Mouse (Mus musculus) thymus, postnatal 14 days (tissue): ENCODE measurements at regions not wholly inside any gene's neighbourhood (a gene's known extent, or its start where the extent isn't known, plus 50 kb on each side); places are given as distances from the start of the nearest gene placed in this dataset.
"Not testable (repeated sequence)": the region's sequence is repeated elsewhere in the genome, so short reads cannot be mapped to it uniquely, and the experiment has no call there.

Experiments
- DNase-seq: peaks from one replicate; pipeline ENCODE4 v3.0.0; 2021

- DNase-seq, result no peak
Observed at GRCm38 (mm10) chr4:105844675-105845466, 55.2 kb downstream of the Gm12728 start.

- not testable (repeated sequence) for DNase-seq
Observed at GRCm38 (mm10) chr4:105845998-105846989, 56.6 kb downstream of the Gm12728 start.

GRCm38 (mm10) chr4:105853086-105853485 lies 63.4 kb downstream of the Gm12728 start:
- DNase-seq, result no peak

GRCm38 (mm10) chr4:105859052-105859864 lies 69.6 kb downstream of the Gm12728 start:
- DNase-seq, result no peak

GRCm38 (mm10) chr4:105860930-105861653 lies 71.4 kb downstream of the Gm12728 start:
- no peak for DNase-seq

- no peak for DNase-seq
Observed at GRCm38 (mm10) chr4:105861654-105862037, 72.0 kb downstream of the Gm12728 start.

GRCm38 (mm10) chr4:105870512-105870911 lies 80.8 kb downstream of the Gm12728 start:
- DNase-seq, result no peak

- DNase-seq, result no peak
Observed at GRCm38 (mm10) chr4:105877246-105877645, 87.6 kb downstream of the Gm12728 start.

GRCm38 (mm10) chr4:105879891-105880290 lies 90.2 kb downstream of the Gm12728 start:
- no peak for DNase-seq

- DNase-seq, result no peak
Observed at GRCm38 (mm10) chr4:105884791-105885190, 95.1 kb downstream of the Gm12728 start.

- no peak for DNase-seq
Observed at GRCm38 (mm10) chr4:105891438-105891837, 101.8 kb downstream of the Gm12728 start.

GRCm38 (mm10) chr4:105892065-105892464 lies 102.4 kb downstream of the Gm12728 start:
- no peak for DNase-seq

GRCm38 (mm10) chr4:105895116-105895515 lies 105.4 kb downstream of the Gm12728 start:
- DNase-seq, result no peak

GRCm38 (mm10) chr4:105898054-105898847 lies 108.6 kb downstream of the Gm12728 start:
- no peak for DNase-seq

GRCm38 (mm10) chr4:105904896-105905295 lies 115.2 kb downstream of the Gm12728 start:
- DNase-seq, result no peak

GRCm38 (mm10) chr4:105906411-105906810 lies 116.7 kb downstream of the Gm12728 start:
- DNase-seq, result no peak

- DNase-seq, result no peak
Observed at GRCm38 (mm10) chr4:105907611-105908010, 117.9 kb downstream of the Gm12728 start.

- no peak for DNase-seq
Observed at GRCm38 (mm10) chr4:105908281-105908680, 118.6 kb downstream of the Gm12728 start.

- no peak for DNase-seq
Observed at GRCm38 (mm10) chr4:105909272-105909671, 119.6 kb downstream of the Gm12728 start.

GRCm38 (mm10) chr4:105910666-105911065 lies 121.0 kb downstream of the Gm12728 start:
- no peak for DNase-seq

GRCm38 (mm10) chr4:105911678-105912077 lies 122.0 kb downstream of the Gm12728 start:
- DNase-seq, result no peak
